Mouse (Mus musculus): ENCODE results near the gene Mybbp1a. TPM values are rescaled to one million over a fixed set of nuclear protein-coding genes. Genes with fewer than 3 reads are reported as not detected.

Mybbp1a gene
- polyA plus RNA-seq, 1 experiment = 57.1 TPM

GRCm38 (mm10) chr11:72470004-72470403 is 28.8 kb downstream of the Mybbp1a start:
- Histone ChIP-seq H3K4me3 (ENCODE audit: control insufficient read depth, insufficient read depth, low read length) (no peak overlapping the region), H3K27ac (ENCODE audit: control insufficient read depth, insufficient read depth, low read length) (no peak overlapping the region), H3K27me3 (ENCODE audit: control insufficient read depth, insufficient read depth, low read length) (no peaks in the 10 kb centered on the region), H3K4me1 (replicated peaks; ENCODE audit: control insufficient read depth, insufficient read depth, low read length) (no peaks in the 10 kb centered on the region), H3K36me3 (ENCODE audit: control insufficient read depth, insufficient read depth, low read length) (no peaks in the 10 kb centered on the region)
- 22% methylated on average over 4 of the region's 4 CpGs for WGBS
- no peak for DNase-seq
- TF ChIP-seq POLR2A (IDR thresholded peaks at IDR 0.05; ENCODE audit: control insufficient read depth, extremely low read depth, insufficient read depth, low read length, poor library complexity) = no peak
- TF ChIP-seq CTCF (IDR thresholded peaks at IDR 0.05; ENCODE audit: borderline replicate concordance, control insufficient read depth, extremely low read depth, insufficient read depth, low read length, poor library complexity) = no peak

DNA sequence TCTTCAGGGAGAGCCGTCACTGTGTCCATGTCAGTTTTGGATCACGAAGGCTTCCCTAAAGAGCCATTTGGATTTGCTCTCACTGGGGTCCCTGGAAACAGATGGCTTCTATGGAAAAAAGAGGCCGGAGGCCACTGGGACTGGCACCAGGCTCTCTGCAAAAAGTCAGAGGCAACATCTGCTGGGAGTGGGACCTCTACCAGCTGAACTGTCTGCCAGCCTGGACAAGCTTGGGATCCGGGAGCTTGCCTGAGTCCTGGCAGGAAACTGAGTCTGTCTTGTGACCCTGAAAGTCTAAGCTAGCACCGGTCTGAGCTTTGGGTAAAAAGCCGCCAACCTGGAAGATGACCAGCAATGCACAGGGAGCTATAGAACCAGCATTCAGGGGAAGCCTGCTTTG is 30.2 kb downstream of the Mybbp1a start:
- H3K4me3 ChIP-seq (ENCODE audit: control insufficient read depth, insufficient read depth, low read length) = no peak overlapping the region
- H3K36me3 ChIP-seq (ENCODE audit: control insufficient read depth, insufficient read depth, low read length) = no peaks in the 10 kb centered on the region
- DNase-seq = no peak
- TF ChIP-seq CTCF (IDR thresholded peaks at IDR 0.05; ENCODE audit: borderline replicate concordance, control insufficient read depth, extremely low read depth, insufficient read depth, low read length, poor library complexity) = no peak
- no peak for TF ChIP-seq POLR2A (IDR thresholded peaks at IDR 0.05; ENCODE audit: control insufficient read depth, extremely low read depth, insufficient read depth, low read length, poor library complexity)
- no peaks in the 10 kb centered on the region for H3K27me3 ChIP-seq (ENCODE audit: control insufficient read depth, insufficient read depth, low read length)
- H3K27ac ChIP-seq (ENCODE audit: control insufficient read depth, insufficient read depth, low read length) = no peak overlapping the region
- H3K4me1 ChIP-seq (replicated peaks; ENCODE audit: control insufficient read depth, insufficient read depth, low read length) = no peaks in the 10 kb centered on the region
- WGBS = 95% methylated on average over 6 of the region's 6 CpGs

- Histone ChIP-seq H3K36me3 (ENCODE audit: control insufficient read depth, insufficient read depth, low read length) (no peaks in the 10 kb centered on the region), H3K27ac (ENCODE audit: control insufficient read depth, insufficient read depth, low read length) (no peak overlapping the region), H3K4me3 (ENCODE audit: control insufficient read depth, insufficient read depth, low read length) (no peak overlapping the region), H3K27me3 (ENCODE audit: control insufficient read depth, insufficient read depth, low read length) (no peaks in the 10 kb centered on the region), H3K4me1 (replicated peaks; ENCODE audit: control insufficient read depth, insufficient read depth, low read length) (no peaks in the 10 kb centered on the region)
- no peak for DNase-seq
- over 99% methylated on average over 4 of the region's 4 CpGs for WGBS
- TF ChIP-seq POLR2A (IDR thresholded peaks at IDR 0.05; ENCODE audit: control insufficient read depth, extremely low read depth, insufficient read depth, low read length, poor library complexity) = no peak
- no peak for TF ChIP-seq CTCF (IDR thresholded peaks at IDR 0.05; ENCODE audit: borderline replicate concordance, control insufficient read depth, extremely low read depth, insufficient read depth, low read length, poor library complexity)
Observed at GRCm38 (mm10) chr11:72473540-72473939, 32.4 kb downstream of the Mybbp1a start.

DNA sequence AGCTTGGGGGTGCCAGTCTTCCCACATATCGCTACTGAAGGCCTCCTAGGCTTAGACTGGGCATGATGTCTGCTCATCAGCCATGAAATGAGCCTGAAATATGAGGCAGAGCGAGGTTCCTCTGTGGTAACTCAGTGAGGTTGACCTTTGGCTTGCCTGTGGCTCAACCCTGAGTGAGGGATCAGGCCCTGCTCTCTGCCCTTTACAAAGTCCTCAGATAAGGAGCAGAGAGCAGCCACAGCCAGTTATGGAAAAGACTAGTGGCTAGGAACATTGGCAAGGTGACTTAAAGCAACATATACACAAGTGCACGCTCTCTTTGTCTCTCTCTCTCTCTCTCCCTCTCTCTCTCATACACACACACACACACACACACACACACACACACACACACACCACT is 33.8 kb downstream of the Mybbp1a start:
- 80% methylated on average over 3 of the region's 3 CpGs for WGBS
- Histone ChIP-seq H3K27me3 (ENCODE audit: control insufficient read depth, insufficient read depth, low read length) (no peaks in the 10 kb centered on the region), H3K4me3 (ENCODE audit: control insufficient read depth, insufficient read depth, low read length) (no peak overlapping the region), H3K4me1 (replicated peaks; ENCODE audit: control insufficient read depth, insufficient read depth, low read length) (no peaks in the 10 kb centered on the region), H3K27ac (ENCODE audit: control insufficient read depth, insufficient read depth, low read length) (no peak overlapping the region), H3K36me3 (ENCODE audit: control insufficient read depth, insufficient read depth, low read length) (no peaks in the 10 kb centered on the region)
- no peak for DNase-seq
- TF ChIP-seq POLR2A (IDR thresholded peaks at IDR 0.05; ENCODE audit: control insufficient read depth, extremely low read depth, insufficient read depth, low read length, poor library complexity) = no peak
- TF ChIP-seq CTCF (IDR thresholded peaks at IDR 0.05; ENCODE audit: borderline replicate concordance, control insufficient read depth, extremely low read depth, insufficient read depth, low read length, poor library complexity) = no peak

- TF ChIP-seq POLR2A (IDR thresholded peaks at IDR 0.05; ENCODE audit: control insufficient read depth, extremely low read depth, insufficient read depth, low read length, poor library complexity) = no peak
- TF ChIP-seq CTCF (IDR thresholded peaks at IDR 0.05; ENCODE audit: borderline replicate concordance, control insufficient read depth, extremely low read depth, insufficient read depth, low read length, poor library complexity) = no peak
- no peak overlapping the region for H3K4me3 ChIP-seq (ENCODE audit: control insufficient read depth, insufficient read depth, low read length)
- H3K27me3 ChIP-seq (ENCODE audit: control insufficient read depth, insufficient read depth, low read length) = no peaks in the 10 kb centered on the region
- H3K4me1 ChIP-seq (replicated peaks; ENCODE audit: control insufficient read depth, insufficient read depth, low read length) = no peaks in the 10 kb centered on the region
- 30% methylated on average over 7 of the region's 7 CpGs for WGBS
- DNase-seq = no peak
- no peaks in the 10 kb centered on the region for H3K36me3 ChIP-seq (ENCODE audit: control insufficient read depth, insufficient read depth, low read length)
- H3K27ac ChIP-seq (ENCODE audit: control insufficient read depth, insufficient read depth, low read length) = no peak overlapping the region
Observed at GRCm38 (mm10) chr11:72475408-72475807, 34.3 kb downstream of the Mybbp1a start.

DNA sequence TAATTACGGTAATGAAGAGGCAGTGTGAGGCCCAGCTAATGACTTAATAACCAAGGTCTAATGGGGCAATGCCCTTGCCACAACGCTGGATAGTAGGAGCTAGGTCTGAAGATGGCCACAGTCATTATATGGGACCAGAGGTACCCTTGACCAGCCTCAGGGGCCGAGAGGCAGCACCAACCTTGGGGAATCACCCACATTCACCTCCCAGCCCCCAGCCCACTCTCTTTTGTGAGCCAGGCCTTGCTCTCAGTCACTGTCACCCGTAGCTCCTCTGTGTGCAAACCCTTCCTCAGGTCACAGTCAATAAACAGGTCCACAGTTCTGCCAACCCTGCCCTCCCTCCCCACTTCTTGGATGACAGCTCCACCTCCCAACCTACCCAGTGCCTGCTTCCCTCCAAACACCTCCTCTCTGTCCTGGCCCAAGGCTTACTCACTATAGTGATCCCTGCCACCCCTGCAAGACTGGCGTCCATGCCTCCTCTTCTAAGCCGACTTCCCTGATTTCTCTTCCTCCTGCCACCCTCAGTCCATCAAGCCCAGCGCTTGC is 35.0 kb downstream of the Mybbp1a start:
- H3K27ac ChIP-seq (ENCODE audit: control insufficient read depth, insufficient read depth, low read length) = no peak overlapping the region
- H3K4me3 ChIP-seq (ENCODE audit: control insufficient read depth, insufficient read depth, low read length) = no peak overlapping the region
- no peaks in the 10 kb centered on the region for H3K4me1 ChIP-seq (replicated peaks; ENCODE audit: control insufficient read depth, insufficient read depth, low read length)
- no peaks in the 10 kb centered on the region for H3K36me3 ChIP-seq (ENCODE audit: control insufficient read depth, insufficient read depth, low read length)
- DNase-seq = no peak
- TF ChIP-seq POLR2A (IDR thresholded peaks at IDR 0.05; ENCODE audit: control insufficient read depth, extremely low read depth, insufficient read depth, low read length, poor library complexity) (no peak), CTCF (IDR thresholded peaks at IDR 0.05; ENCODE audit: borderline replicate concordance, control insufficient read depth, extremely low read depth, insufficient read depth, low read length, poor library complexity) (no peak)
- H3K27me3 ChIP-seq (ENCODE audit: control insufficient read depth, insufficient read depth, low read length) = no peaks in the 10 kb centered on the region
- 74% methylated on average over 7 of the region's 7 CpGs for WGBS

GRCm38 (mm10) chr11:72477182-72477581 is 36.0 kb downstream of the Mybbp1a start:
- TF ChIP-seq CTCF (IDR thresholded peaks at IDR 0.05; ENCODE audit: borderline replicate concordance, control insufficient read depth, extremely low read depth, insufficient read depth, low read length, poor library complexity) (no peak), POLR2A (IDR thresholded peaks at IDR 0.05; ENCODE audit: control insufficient read depth, extremely low read depth, insufficient read depth, low read length, poor library complexity) (no peak)
- Histone ChIP-seq H3K27me3 (ENCODE audit: control insufficient read depth, insufficient read depth, low read length) (no peaks in the 10 kb centered on the region), H3K4me3 (ENCODE audit: control insufficient read depth, insufficient read depth, low read length) (no peak overlapping the region), H3K36me3 (ENCODE audit: control insufficient read depth, insufficient read depth, low read length) (no peaks in the 10 kb centered on the region), H3K27ac (ENCODE audit: control insufficient read depth, insufficient read depth, low read length) (no peak overlapping the region), H3K4me1 (replicated peaks; ENCODE audit: control insufficient read depth, insufficient read depth, low read length) (no peaks in the 10 kb centered on the region)
- 77% methylated on average over 5 of the region's 5 CpGs for WGBS
- DNase-seq = no peak

All from thymus, adult 2 months (tissue).